Mouse (Mus musculus) brain, embryonic 18.5 days (tissue): ENCODE results near the gene Zfp385a.
"Not testable (repeated sequence)": the region's sequence is repeated elsewhere in the genome, so short reads cannot be mapped to it uniquely, and the experiment has no call there.

ENCODE experiments used
- DNase-seq: peaks from one replicate; pipeline ENCODE4 v3.0.0-alpha.2; 2012; ENCODE audit warnings: low read depth, low spot score

The Zfp385a gene

GRCm38 (mm10) chr15:103290843-103291242, 49.0 kb downstream of the Zfp385a start:
- no peak for DNase-seq

- DNase-seq: no peak
These were observed 49.5 kb downstream of the Zfp385a start for GRCm38 (mm10) chr15:103290417-103290816.

GRCm38 (mm10) chr15:103289600-103289999, 50.3 kb downstream of the Zfp385a start:
- DNase-seq: no peak

- no peak for DNase-seq
These were observed 54.0 kb downstream of the Zfp385a start for GRCm38 (mm10) chr15:103285778-103286417.

- DNase-seq: no peak
These were observed 55.2 kb downstream of the Zfp385a start for GRCm38 (mm10) chr15:103284647-103285046.

GRCm38 (mm10) chr15:103284066-103284465, 55.8 kb downstream of the Zfp385a start:
- DNase-seq: no peak

- DNase-seq: no peak
These were observed 58.3 kb downstream of the Zfp385a start for GRCm38 (mm10) chr15:103281465-103282205.

- DNase-seq: no peak
These were observed 59.0 kb downstream of the Zfp385a start for GRCm38 (mm10) chr15:103280817-103281464.

GRCm38 (mm10) chr15:103279750-103280149, 60.1 kb downstream of the Zfp385a start:
- no peak for DNase-seq

- no peak for DNase-seq
These were observed 61.9 kb downstream of the Zfp385a start for GRCm38 (mm10) chr15:103277949-103278348.

GRCm38 (mm10) chr15:103275943-103276342, 64.0 kb downstream of the Zfp385a start:
- not testable (repeated sequence) for DNase-seq

- DNase-seq: peak; percentile 99
These were observed 67.2 kb downstream of the Zfp385a start, which contains the start of gene Copz1 for GRCm38 (mm10) chr15:103272419-103273279. Gene Copz1 (plus strand): TSS chr15:103272714.

GRCm38 (mm10) chr15:103268903-103269302, 71.0 kb downstream of the Zfp385a start:
- no peak for DNase-seq

GRCm38 (mm10) chr15:103264794-103265193, 75.1 kb downstream of the Zfp385a start:
- DNase-seq: no peak
